Mouse (Mus musculus): ENCODE results near the gene Gpatch4.
A peak's percentile ranks its signal among the peaks of the same experiment; 100 is the strongest.

Gene Gpatch4

DNA sequence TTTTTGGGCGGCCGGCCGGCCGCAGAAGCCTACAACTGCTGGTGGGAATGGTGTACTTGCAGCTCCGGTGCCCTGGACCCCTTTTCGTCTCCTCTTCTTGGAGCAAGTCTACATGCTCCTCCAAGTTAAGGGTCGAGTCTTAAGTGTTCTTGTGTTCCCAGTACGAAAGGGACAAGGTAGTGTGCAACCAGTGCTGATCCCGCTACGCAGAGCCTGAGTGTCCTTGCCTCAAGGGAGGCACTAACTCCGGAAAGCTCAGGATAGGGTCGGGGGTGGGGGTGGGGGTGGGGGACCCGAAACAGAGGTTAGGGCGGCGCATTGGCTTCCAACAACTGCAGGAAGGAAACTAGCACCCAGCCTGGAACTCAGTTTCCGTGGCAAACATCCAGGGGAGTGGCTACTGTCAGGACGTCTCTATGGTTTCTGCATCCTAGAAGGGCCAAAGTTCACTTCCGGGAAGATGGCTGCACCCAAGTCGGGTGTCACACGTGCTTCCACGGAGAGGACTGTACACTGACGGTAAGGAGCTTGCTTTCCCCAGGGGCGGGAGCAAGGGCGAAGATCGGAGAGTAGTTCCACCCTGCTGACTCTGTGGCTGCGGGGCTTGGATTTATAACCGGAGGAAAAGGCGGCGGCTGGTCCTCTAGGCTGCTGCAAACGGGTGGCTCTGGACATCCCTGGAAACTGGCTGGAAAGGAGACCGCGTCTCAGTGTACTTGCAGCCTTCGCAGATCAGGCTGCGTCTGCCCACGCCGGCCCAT lies at the start of gene Gpatch4:
Gpatch4 (plus strand) TSS at position 448 of the 761 bp plus-strand sequence.
- DNase-seq (ENCODE audit: low read depth, low spot score) = peak; percentile 91

DNA sequence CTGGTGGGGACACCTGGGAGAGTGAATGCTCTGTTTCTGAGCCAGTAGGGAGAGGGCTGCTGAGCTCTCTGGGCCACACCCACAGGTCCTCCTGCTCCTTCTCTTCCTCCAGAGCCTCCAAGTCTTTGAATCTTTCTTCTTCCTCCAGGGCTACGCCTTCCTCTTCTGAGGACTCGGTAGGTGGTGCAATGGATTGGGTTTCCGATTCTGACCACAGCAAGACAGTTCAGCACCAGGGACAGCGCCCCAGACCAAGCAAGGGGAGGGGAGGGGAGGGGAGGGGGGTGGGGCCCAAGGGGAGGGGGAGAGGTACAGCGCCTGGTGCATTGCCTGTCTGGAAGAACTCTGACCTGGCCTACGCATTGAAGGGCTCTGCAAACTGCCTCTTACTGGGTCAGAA lies 49.5 kb upstream of the Gpatch4 start:
- DNase-seq (ENCODE audit: low read depth, low spot score) = no peak

DNA sequence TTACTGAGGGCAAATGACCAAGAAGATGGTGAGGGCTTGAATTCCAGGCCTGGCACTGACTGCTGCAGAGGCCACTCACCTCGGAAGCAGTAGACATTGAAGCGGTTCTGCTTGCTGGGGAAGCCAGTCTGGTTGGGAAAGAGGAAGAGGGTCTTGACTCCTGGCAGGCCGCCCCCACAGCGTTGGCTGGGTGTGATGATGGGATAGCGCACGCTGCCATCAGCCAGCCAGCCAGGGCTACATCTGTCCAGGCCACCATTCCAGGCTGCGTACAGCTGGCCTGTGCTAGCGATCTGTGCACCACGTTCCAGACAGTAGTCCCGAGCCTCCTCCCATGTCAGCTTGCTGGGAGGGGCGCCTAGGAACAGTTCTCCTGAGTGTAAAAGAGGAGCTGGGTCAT lies 47.6 kb upstream of the Gpatch4 start:
- DNase-seq (ENCODE audit: low read depth, low spot score) = no peak

- DNase-seq (ENCODE audit: low read depth, low spot score) = no peak
These were observed 46.5 kb upstream of the Gpatch4 start for GRCm38 (mm10) chr3:87996401-87996800.

GRCm38 (mm10) chr3:87996971-87997614 lies 45.8 kb upstream of the Gpatch4 start:
- DNase-seq (ENCODE audit: low read depth, low spot score) = no peak

- DNase-seq (ENCODE audit: low read depth, low spot score) = peak; percentile 59
These were observed 44.2 kb upstream of the Gpatch4 start for GRCm38 (mm10) chr3:87998747-87999146.

GRCm38 (mm10) chr3:87999243-87999895 lies 43.5 kb upstream of the Gpatch4 start:
- no peak for DNase-seq (ENCODE audit: low read depth, low spot score)

DNA sequence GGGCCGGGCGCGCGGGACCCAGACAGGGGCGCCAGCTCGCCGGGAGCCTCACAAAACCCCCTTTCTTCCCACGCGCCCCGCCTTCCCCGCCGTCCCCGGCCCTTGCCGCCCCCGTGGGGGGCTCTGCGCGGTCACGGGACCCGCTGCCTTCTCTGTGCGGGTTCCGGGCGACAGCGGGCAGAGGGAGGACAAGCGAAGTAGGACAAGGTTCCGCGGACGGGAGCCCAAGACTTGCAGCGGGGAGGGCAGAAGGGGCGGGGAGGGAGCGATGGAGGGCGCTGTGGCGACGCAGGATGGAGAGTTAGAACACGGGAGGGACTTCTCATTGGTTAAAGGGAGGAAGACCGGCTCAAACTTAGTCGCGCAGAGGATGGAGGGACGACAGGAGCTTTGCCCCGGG lies 42.7 kb upstream of the Gpatch4 start, which contains the start of gene Bcan:
Bcan (minus strand) TSS at position 50 of the 400 bp plus-strand sequence.
- no peak for DNase-seq (ENCODE audit: low read depth, low spot score)

GRCm38 (mm10) chr3:88000816-88001595 lies 41.9 kb upstream of the Gpatch4 start:
- no peak for DNase-seq (ENCODE audit: low read depth, low spot score)

DNA sequence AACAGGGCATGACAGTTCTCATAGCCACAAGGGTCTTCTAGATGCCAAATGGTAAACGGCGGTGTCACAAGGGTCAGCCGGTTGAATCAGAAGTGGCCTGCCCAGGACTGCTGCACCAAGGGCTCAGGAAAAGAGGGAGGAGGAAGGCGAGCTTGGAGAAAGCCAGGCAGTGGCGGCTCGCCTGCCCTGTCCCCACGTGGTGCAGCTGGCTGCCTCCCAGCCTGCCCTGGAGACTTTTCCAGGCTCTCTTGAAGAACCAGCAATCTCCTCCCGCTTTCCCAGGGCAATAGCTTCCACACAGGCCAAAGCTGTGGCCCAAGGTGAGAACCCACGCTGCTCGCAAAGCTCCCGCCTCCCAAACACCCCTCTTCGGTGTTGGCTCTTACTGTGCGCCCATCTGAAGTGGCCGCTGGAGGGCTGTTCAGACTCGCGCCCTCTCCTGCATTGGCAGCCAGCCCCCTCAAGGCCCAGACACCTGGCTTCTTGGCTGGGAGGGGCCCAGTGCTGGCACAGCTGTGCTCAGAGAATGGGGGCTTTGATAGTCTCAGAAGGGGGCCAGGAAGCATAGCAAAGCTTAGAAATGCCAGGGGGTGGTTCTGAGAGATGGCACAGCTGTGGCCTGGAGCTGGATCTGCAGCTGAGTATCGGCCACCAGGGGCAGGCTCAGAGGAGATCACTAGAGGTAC lies 40.5 kb upstream of the Gpatch4 start:
- DNase-seq (ENCODE audit: low read depth, low spot score) = no peak

- no peak for DNase-seq (ENCODE audit: low read depth, low spot score)
These were observed 36.8 kb upstream of the Gpatch4 start for GRCm38 (mm10) chr3:88005822-88006786.

DNA sequence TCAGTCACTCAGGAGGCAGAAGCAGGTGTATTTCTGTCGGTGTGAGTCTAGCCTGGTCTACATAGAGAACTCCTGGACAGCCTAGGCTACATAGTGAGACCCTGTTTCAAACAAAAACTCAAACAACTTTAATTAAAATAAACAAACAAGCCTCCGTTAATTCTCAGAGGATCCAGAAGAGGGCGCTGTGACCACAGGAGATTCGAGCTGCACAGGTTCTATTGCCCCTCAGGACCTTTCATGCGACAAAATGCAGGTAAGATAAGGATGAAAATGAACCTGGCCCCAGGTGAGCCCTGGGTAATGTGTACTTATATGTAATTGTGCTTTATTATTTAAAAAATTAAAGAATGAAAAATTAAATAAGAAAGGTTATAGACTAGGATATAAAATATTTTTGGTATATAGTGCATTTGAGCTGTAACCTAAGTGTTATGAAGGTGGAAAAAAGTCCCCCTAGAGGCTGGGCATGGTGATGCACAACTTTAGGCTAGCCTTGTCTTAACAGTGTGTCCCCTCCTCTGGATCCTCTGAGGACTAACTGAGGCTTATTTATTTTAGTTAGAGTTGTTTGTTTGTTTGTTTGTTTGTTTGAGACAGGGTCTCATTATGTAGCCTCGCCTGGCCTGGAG lies 32.2 kb upstream of the Gpatch4 start:
- DNase-seq (ENCODE audit: low read depth, low spot score) = no peak

GRCm38 (mm10) chr3:88022322-88023191 lies 20.4 kb upstream of the Gpatch4 start:
- no peak for DNase-seq (ENCODE audit: low read depth, low spot score)

DNA sequence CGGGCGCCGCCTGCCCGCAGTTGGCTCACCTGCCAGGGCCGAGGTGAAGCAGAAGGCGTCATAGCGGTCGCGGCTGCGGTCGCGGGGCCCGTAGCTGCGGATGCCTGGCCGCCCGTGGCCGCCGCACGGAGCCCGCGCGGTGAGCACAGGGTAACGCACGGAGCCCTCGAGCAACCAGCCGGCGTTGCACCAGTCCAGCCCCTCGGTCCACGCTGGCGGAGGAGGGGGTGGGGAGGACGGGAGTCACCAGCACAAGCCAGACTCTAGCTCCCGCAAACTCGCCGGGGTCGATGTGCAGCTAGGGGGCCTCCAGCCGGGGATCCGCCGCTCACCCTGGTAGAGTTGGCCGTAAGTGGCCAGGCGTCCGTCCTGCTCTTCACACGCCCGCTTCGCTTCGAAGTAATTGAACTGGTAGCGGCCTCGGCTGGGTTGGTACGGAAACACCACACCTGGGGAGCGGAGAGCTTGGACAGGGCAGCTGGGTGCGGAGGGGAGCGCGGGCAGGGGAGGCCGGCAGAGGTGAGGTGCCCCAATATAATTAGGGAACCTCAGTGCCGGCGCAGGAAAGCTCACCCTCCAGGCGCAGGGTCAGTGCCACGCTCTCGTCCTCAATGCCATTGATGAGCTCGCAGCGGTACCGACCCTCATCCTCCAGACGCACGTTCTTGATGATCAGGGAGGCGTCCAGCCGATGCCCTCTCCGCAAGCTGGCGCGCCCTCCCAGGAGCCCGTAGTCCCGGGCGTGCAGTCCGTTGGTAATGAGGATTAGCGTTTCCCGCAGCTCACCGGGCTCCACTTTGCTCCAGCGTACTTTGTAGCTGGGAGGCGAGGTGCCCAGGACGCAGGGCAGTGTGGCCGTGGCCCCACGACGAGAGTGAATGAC lies 19.5 kb upstream of the Gpatch4 start:
- DNase-seq (ENCODE audit: low read depth, low spot score) = no peak

DNA sequence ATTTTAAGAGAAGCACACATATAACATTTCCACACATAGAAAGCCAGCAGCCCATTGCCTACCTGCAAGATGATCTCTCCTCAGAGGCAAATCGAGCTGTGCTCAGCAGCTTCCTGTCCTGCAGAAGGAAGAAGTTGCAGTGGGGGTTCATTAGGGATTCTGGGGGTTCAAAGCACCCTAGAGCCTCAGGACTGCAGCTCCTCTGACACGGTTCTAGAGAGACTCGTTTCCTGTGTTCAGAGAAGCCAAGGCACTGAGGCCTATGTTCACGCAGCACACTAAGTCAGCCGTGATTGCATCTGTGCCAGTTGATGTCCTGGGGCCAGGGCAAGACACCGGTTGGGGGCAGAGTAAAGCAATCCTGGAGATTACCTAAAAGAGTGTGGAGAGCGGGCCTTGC lies 16.1 kb upstream of the Gpatch4 start:
- DNase-seq (ENCODE audit: low read depth, low spot score) = no peak

- DNase-seq (ENCODE audit: low read depth, low spot score) = no peak
These were observed 15.3 kb upstream of the Gpatch4 start, which contains the start of gene Hapln2 for GRCm38 (mm10) chr3:88027434-88028186. Gene Hapln2 (minus strand): TSS chr3:88027583.
